Mouse (Mus musculus): ENCODE results near the gene Cmtm8. TPM values are rescaled to one million over a fixed set of nuclear protein-coding genes. Genes with fewer than 3 reads are reported as not detected.

Cmtm8 gene
- 25.2 and 25.3 TPM in 2 replicates for polyA plus RNA-seq (2015; fragmentation: Nextera tagmentation; extraction: Ambion mirVana)

GRCm38 (mm10) chr9:114844017-114844662 lies at the start of gene Cmtm8:
TSS of gene Cmtm8 (minus strand) at chr9:114844156.
- H3K27me3 ChIP-seq, result peaks cover 14% of the 10 kb centered on the region; the same call in 1 of the 2 replicates
- WGBS, result under 1% methylated on average over 38 of the region's 43 CpGs
- H3K4me1 ChIP-seq, result peaks cover 18% of the 10 kb centered on the region; the same call in 1 of the 2 replicates
- no peaks in the 10 kb centered on the region for H3K36me3 ChIP-seq
- H3K9ac ChIP-seq, result peak within 1 kb of the TSS; percentile 41
- ATAC-seq (ENCODE audit: insufficient number of reproducible peaks, low FRiP score, low TSS enrichment, low read depth), result peak; percentile 83
- peak within 1 kb of the TSS; percentile 68 for H3K4me3 ChIP-seq (replicated peaks)
- no peaks in the 10 kb centered on the region for H3K9me3 ChIP-seq (replicated peaks)
- H3K27ac ChIP-seq (replicated peaks), result no peak within 1 kb of the TSS
- H3K4me2 ChIP-seq (replicated peaks), result peak within 1 kb of the TSS; percentile 99

- Histone ChIP-seq H3K4me3 (replicated peaks) (no peak overlapping the region), H3K36me3 (no peaks in the 10 kb centered on the region), H3K9ac (no peak overlapping the region), H3K4me1 (no peaks in the 10 kb centered on the region), H3K9me3 (replicated peaks) (no peaks in the 10 kb centered on the region), H3K27me3 (no peaks in the 10 kb centered on the region), H3K4me2 (replicated peaks) (no peak overlapping the region), H3K27ac (replicated peaks) (no peak overlapping the region)
- WGBS, result 78% methylated on average over 11 of the region's 11 CpGs
- no peak for ATAC-seq (ENCODE audit: insufficient number of reproducible peaks, low FRiP score, low TSS enrichment, low read depth)
Observed at GRCm38 (mm10) chr9:114892974-114893373, 49.0 kb upstream of the Cmtm8 start.

- Histone ChIP-seq H3K4me2 (replicated peaks) (no peak overlapping the region), H3K9me3 (replicated peaks) (no peaks in the 10 kb centered on the region), H3K4me1 (peaks cover 11% of the 10 kb centered on the region; the same call in 1 of the 2 replicates), H3K27ac (replicated peaks) (no peak overlapping the region), H3K36me3 (no peaks in the 10 kb centered on the region), H3K9ac (no peak overlapping the region), H3K27me3 (no peaks in the 10 kb centered on the region), H3K4me3 (replicated peaks) (no peak overlapping the region)
- WGBS, result 36% methylated on average over 7 of the region's 7 CpGs
- no peak for ATAC-seq (ENCODE audit: insufficient number of reproducible peaks, low FRiP score, low TSS enrichment, low read depth)
Observed at GRCm38 (mm10) chr9:114890377-114890776, 46.4 kb upstream of the Cmtm8 start.

- WGBS, result 83% methylated on average over 5 of the region's 5 CpGs
- Histone ChIP-seq H3K9ac (no peak overlapping the region), H3K36me3 (no peaks in the 10 kb centered on the region), H3K27ac (replicated peaks) (no peak overlapping the region), H3K4me2 (replicated peaks) (no peak overlapping the region), H3K27me3 (no peaks in the 10 kb centered on the region), H3K9me3 (replicated peaks) (no peaks in the 10 kb centered on the region), H3K4me1 (peaks cover 11% of the 10 kb centered on the region; the same call in 1 of the 2 replicates), H3K4me3 (replicated peaks) (no peak overlapping the region)
- ATAC-seq (ENCODE audit: insufficient number of reproducible peaks, low FRiP score, low TSS enrichment, low read depth), result no peak
Observed at GRCm38 (mm10) chr9:114888856-114889407, 45.0 kb upstream of the Cmtm8 start.

- Histone ChIP-seq H3K36me3 (no peaks in the 10 kb centered on the region), H3K4me1 (peaks cover 11% of the 10 kb centered on the region; the same call in 1 of the 2 replicates), H3K9me3 (replicated peaks) (no peaks in the 10 kb centered on the region), H3K27me3 (no peaks in the 10 kb centered on the region), H3K9ac (no peak overlapping the region), H3K27ac (replicated peaks) (no peak overlapping the region), H3K4me2 (replicated peaks) (no peak overlapping the region), H3K4me3 (replicated peaks) (no peak overlapping the region)
- ATAC-seq (ENCODE audit: insufficient number of reproducible peaks, low FRiP score, low TSS enrichment, low read depth), result no peak
- WGBS, result 78% methylated on average over 3 of the region's 3 CpGs
Observed at GRCm38 (mm10) chr9:114887699-114888098, 43.7 kb upstream of the Cmtm8 start.

GRCm38 (mm10) chr9:114885991-114886662 lies 42.2 kb upstream of the Cmtm8 start:
- Histone ChIP-seq H3K9me3 (replicated peaks) (no peaks in the 10 kb centered on the region), H3K27ac (replicated peaks) (peak overlapping the region; percentile 24; the same call in 1 of the 2 replicates), H3K4me1 (peaks cover 11% of the 10 kb centered on the region; the same call in 1 of the 2 replicates), H3K9ac (no peak overlapping the region), H3K27me3 (no peaks in the 10 kb centered on the region), H3K4me3 (replicated peaks) (no peak overlapping the region), H3K4me2 (replicated peaks) (no peak overlapping the region; the same call in 1 of the 2 replicates), H3K36me3 (no peaks in the 10 kb centered on the region)
- ATAC-seq (ENCODE audit: insufficient number of reproducible peaks, low FRiP score, low TSS enrichment, low read depth), result peak; percentile 66
- WGBS, result 18% methylated on average over 8 of the region's 8 CpGs

- H3K4me1 ChIP-seq, result peaks cover 11% of the 10 kb centered on the region; the same call in 1 of the 2 replicates
- 60% methylated on average over 4 of the region's 4 CpGs for WGBS
- H3K4me3 ChIP-seq (replicated peaks), result no peak overlapping the region
- peak overlapping the region; percentile 24; the same call in 1 of the 2 replicates for H3K27ac ChIP-seq (replicated peaks)
- no peak; the same call in 1 of the 2 replicates for ATAC-seq (ENCODE audit: insufficient number of reproducible peaks, low FRiP score, low TSS enrichment, low read depth)
- H3K9me3 ChIP-seq (replicated peaks), result no peaks in the 10 kb centered on the region
- no peak overlapping the region for H3K9ac ChIP-seq
- H3K4me2 ChIP-seq (replicated peaks), result no peak overlapping the region
- no peaks in the 10 kb centered on the region for H3K36me3 ChIP-seq
- H3K27me3 ChIP-seq, result no peaks in the 10 kb centered on the region
Observed at GRCm38 (mm10) chr9:114885564-114885963, 41.6 kb upstream of the Cmtm8 start.

- Histone ChIP-seq H3K9ac (no peak overlapping the region), H3K4me3 (replicated peaks) (no peak overlapping the region), H3K27me3 (no peaks in the 10 kb centered on the region), H3K9me3 (replicated peaks) (no peaks in the 10 kb centered on the region), H3K4me1 (peaks cover 9% of the 10 kb centered on the region; the same call in 1 of the 2 replicates), H3K4me2 (replicated peaks) (no peak overlapping the region), H3K27ac (replicated peaks) (no peak overlapping the region), H3K36me3 (no peaks in the 10 kb centered on the region)
- 72% methylated on average over 2 of the region's 2 CpGs for WGBS
- no peak for ATAC-seq (ENCODE audit: insufficient number of reproducible peaks, low FRiP score, low TSS enrichment, low read depth)
Observed at GRCm38 (mm10) chr9:114881977-114882376, 38.0 kb upstream of the Cmtm8 start.

- 57% methylated on average over 11 of the region's 11 CpGs for WGBS
- no peaks in the 10 kb centered on the region for H3K36me3 ChIP-seq
- no peak overlapping the region for H3K27ac ChIP-seq (replicated peaks)
- H3K4me3 ChIP-seq (replicated peaks), result no peak overlapping the region
- no peaks in the 10 kb centered on the region for H3K9me3 ChIP-seq (replicated peaks)
- H3K27me3 ChIP-seq, result no peaks in the 10 kb centered on the region
- ATAC-seq (ENCODE audit: insufficient number of reproducible peaks, low FRiP score, low TSS enrichment, low read depth), result no peak
- H3K4me1 ChIP-seq, result 0 out of 2 replicates have a peak, but pooled peaks cover 3% of the 10 kb centered on the region
- H3K4me2 ChIP-seq (replicated peaks), result no peak overlapping the region
- no peak overlapping the region for H3K9ac ChIP-seq
Observed at GRCm38 (mm10) chr9:114855327-114855726, 11.4 kb upstream of the Cmtm8 start.

GRCm38 (mm10) chr9:114854686-114855085 lies 10.7 kb upstream of the Cmtm8 start:
- no peak overlapping the region for H3K9ac ChIP-seq
- H3K9me3 ChIP-seq (replicated peaks), result no peaks in the 10 kb centered on the region
- 51% methylated on average over 9 of the region's 9 CpGs for WGBS
- 0 out of 2 replicates have a peak, but pooled peaks cover 3% of the 10 kb centered on the region for H3K4me1 ChIP-seq
- H3K4me2 ChIP-seq (replicated peaks), result no peak overlapping the region
- ATAC-seq (ENCODE audit: insufficient number of reproducible peaks, low FRiP score, low TSS enrichment, low read depth), result no peak
- H3K27me3 ChIP-seq, result no peaks in the 10 kb centered on the region
- no peak overlapping the region for H3K27ac ChIP-seq (replicated peaks)
- no peak overlapping the region for H3K4me3 ChIP-seq (replicated peaks)
- H3K36me3 ChIP-seq, result no peaks in the 10 kb centered on the region

GRCm38 (mm10) chr9:114853336-114853735 lies 9.4 kb upstream of the Cmtm8 start:
- ATAC-seq (ENCODE audit: insufficient number of reproducible peaks, low FRiP score, low TSS enrichment, low read depth), result no peak
- WGBS, result 72% methylated on average over 15 of the region's 15 CpGs

More at GRCm38 (mm10) chr9:114853336-114853735, 9.4 kb upstream of the Cmtm8 start:
- Histone ChIP-seq H3K27ac (replicated peaks) (no peak overlapping the region), H3K9me3 (replicated peaks) (no peaks in the 10 kb centered on the region), H3K4me1 (0 out of 2 replicates have a peak, but pooled peaks cover 3% of the 10 kb centered on the region), H3K36me3 (no peaks in the 10 kb centered on the region), H3K4me2 (replicated peaks) (no peak overlapping the region), H3K9ac (no peak overlapping the region), H3K4me3 (replicated peaks) (no peak overlapping the region), H3K27me3 (no peaks in the 10 kb centered on the region)

All from embryonic facial prominence, embryonic 15.5 days (tissue).